Mouse (Mus musculus) hindbrain, embryonic 15.5 days (tissue): ENCODE results near the gene Ldlr. TPM values are rescaled to one million over a fixed set of nuclear protein-coding genes. Genes with fewer than 3 reads are reported as not detected.

ENCODE experiments used
- ATAC-seq: fragments of 200-750 bp; cut with Nextera tagmentation; 2 replicates; pipeline ENCODE4 v1.8.0; 2017; ENCODE audit warnings: low read depth, moderate number of reproducible peaks, moderate TSS enrichment; ENCODE audit not compliant: low FRiP score
- H3K27ac ChIP-seq: fragments of 300-500 bp; sonication (generic); replicated peaks from 2 replicates; pipeline ENCODE4 v1.5.1; 2015; ENCODE audit warnings: mild to moderate bottlenecking, inconsistent platforms
- H3K27me3 ChIP-seq: fragments of 300-500 bp; sonication (generic); 2 replicates; pipeline ENCODE4 v1.6.1; 2015; ENCODE audit warnings: control low read depth, inconsistent platforms
- H3K36me3 ChIP-seq: fragments of 300-500 bp; sonication (generic); 2 replicates; pipeline ENCODE4 v1.6.1; 2015; ENCODE audit warnings: control low read depth, inconsistent platforms
- H3K4me1 ChIP-seq: fragments of 300-500 bp; sonication (generic); replicated peaks from 2 replicates; pipeline ENCODE4 v1.6.1; 2015; ENCODE audit warnings: control low read depth, inconsistent platforms
- H3K4me2 ChIP-seq: fragments of 300-500 bp; sonication (generic); 2 replicates; pipeline ENCODE4 v1.6.1; 2015; ENCODE audit warnings: moderate library complexity, mild to moderate bottlenecking, inconsistent platforms
- H3K4me3 ChIP-seq: fragments of 300-500 bp; sonication (generic); 2 replicates; pipeline ENCODE4 v1.5.1; 2015; ENCODE audit warnings: mild to moderate bottlenecking, inconsistent platforms
- H3K9ac ChIP-seq: fragments of 300-500 bp; sonication (generic); 2 replicates; pipeline ENCODE4 v1.6.1; 2015; ENCODE audit warnings: inconsistent platforms
- H3K9me3 ChIP-seq: fragments of 300-500 bp; sonication (generic); 2 replicates; pipeline ENCODE4 v1.6.1; 2016; ENCODE audit warnings: control low read depth, inconsistent platforms
- WGBS: fragments of 180-500 bp; shearing (Covaris S2); methylation state at CpG from one replicate; pipeline ENCODE4 v1.1.7; 2015; 5-methylcytosine and 5-hydroxymethylcytosine counted together
- polyA plus RNA-seq: library from polyadenylated mRNA; unstranded; fragments of >200 nt; fragmentation: Nextera tagmentation; extraction: Ambion mirVana; gene quantifications from 2 replicates; pipeline ENCODE4 v1.2.1, GENCODE M21; 2015

Gene Ldlr
- polyA plus RNA-seq, 1 experiment from 2014 or later = 15.6 TPM

DNA sequence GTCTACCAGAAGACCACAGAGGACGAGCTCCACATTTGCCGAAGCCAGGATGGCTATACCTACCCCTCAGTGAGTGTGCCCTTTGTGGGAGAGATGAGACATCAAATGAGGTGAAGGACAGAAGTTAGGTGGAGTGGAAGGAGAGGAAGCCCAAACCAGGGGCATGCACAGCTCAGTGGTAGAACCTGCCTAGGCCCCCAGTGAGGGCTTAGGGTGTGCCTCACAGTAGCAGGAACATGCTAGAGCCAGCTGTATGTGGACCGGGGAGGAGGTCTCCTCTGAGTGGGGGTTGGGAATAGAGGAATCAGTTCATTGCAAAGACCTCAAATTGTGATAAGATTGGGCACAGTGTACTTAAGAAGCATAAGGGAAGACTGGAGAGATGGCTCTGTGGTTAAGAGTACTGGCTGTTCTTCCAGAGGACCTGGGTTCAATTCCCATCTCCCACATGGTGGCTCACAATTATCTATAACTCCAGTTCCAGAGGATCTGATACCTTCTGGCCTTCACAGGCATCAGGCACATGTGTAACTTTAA is 24.0 kb downstream of the Ldlr start:
- H3K4me3 ChIP-seq = no peak overlapping the region
- H3K36me3 ChIP-seq = peaks cover 59% of the 10 kb centered on the region
- H3K27ac ChIP-seq = 0 out of 2 replicates have a peak overlapping the region, but pooled peaks have one; percentile 15
- H3K4me1 ChIP-seq = no peaks in the 10 kb centered on the region
- H3K4me2 ChIP-seq = no peak overlapping the region
- H3K9me3 ChIP-seq = no peaks in the 10 kb centered on the region
- no peak overlapping the region for H3K9ac ChIP-seq
- no peaks in the 10 kb centered on the region for H3K27me3 ChIP-seq
- WGBS = 89% methylated on average over 3 of the region's 3 CpGs
- no peak for ATAC-seq

DNA sequence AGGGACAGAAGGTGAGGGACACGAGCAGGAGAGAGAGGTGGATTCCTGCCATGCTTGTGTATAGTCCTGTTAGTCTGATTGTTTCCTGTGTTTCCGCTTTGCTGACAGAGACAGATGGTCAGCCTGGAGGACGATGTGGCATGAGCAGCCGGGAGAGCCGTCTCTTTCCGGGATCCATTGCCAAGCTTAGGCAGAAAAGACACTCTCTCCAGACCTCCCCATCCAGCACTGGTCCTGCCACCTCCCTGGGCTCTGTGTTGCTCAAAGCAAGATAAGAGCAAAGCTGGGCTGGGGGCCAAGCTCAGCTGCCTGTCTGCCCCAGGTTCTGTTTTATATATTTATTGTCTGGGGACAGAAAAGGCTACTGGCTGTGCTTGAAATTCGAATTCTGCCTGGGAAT is 24.8 kb downstream of the Ldlr start:
- no peak for ATAC-seq
- Histone ChIP-seq H3K4me1 (no peaks in the 10 kb centered on the region), H3K9ac (no peak overlapping the region), H3K36me3 (peaks cover 52% of the 10 kb centered on the region), H3K9me3 (no peaks in the 10 kb centered on the region), H3K27ac (peak overlapping the region; percentile 47), H3K4me2 (no peak overlapping the region), H3K4me3 (no peak overlapping the region), H3K27me3 (no peaks in the 10 kb centered on the region)
- 46% methylated on average over 7 of the region's 7 CpGs for WGBS

DNA sequence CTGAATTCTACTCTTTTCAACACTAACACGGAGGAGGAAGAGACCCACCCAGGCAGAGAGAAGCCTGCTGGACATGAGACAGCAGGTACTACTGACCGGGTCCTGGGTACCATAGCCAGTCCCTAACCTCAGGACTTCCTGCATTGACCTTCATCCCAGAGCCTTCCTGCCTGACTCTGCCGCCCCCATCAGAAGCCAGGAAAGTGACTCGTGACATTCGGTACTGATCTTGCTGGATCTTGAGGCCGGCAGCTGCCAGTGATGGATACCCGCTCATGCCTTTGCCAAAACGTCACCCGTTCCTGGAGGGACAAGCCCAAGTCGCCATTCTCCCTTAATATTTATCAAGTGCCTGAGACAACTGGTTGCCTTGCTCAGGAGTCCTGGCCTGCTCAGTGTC is 25.2 kb downstream of the Ldlr start:
- ATAC-seq = no peak
- Histone ChIP-seq H3K9me3 (no peaks in the 10 kb centered on the region), H3K36me3 (peaks cover 51% of the 10 kb centered on the region), H3K4me2 (no peak overlapping the region), H3K27me3 (no peaks in the 10 kb centered on the region), H3K4me1 (no peaks in the 10 kb centered on the region), H3K27ac (peak overlapping the region; percentile 47), H3K9ac (no peak overlapping the region), H3K4me3 (no peak overlapping the region)
- WGBS = 88% methylated on average over 10 of the region's 10 CpGs

DNA sequence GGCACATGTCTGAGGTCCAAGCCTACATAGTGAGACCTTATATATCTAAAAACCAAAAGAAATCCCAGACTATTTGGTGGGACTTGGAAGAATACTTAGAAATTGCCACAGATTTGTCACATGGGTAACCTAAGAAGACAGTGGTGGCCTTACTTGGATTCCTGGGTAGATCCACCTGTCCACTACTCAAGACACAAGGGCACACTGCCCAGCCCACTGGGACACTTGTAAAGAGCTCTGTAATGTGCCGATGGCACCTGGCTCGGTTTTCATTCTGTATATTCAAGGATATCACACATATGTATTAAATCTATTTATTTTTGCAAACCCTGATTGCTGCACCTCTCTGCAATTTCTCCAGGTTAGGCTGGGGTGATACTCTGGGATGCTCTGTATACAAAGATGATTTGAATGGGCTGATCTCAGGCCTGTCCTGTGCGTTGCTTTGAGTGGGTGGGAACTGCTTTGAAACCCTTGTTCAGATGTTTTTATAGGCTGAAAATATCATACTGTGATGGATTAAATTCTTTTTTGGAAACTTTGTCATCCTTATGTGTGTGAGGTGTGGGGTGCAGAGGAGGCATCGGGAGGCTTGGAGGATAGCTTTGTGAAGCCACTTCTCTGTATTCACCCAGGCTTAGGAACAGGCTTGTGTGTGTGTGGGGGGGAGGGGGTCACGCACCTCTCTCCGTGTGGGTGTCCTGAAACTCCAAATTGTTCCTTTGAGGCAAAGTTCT is 26.3 kb downstream of the Ldlr start:
- no peak overlapping the region for H3K9ac ChIP-seq
- no peak overlapping the region for H3K4me3 ChIP-seq
- H3K27ac ChIP-seq = no peak overlapping the region
- H3K27me3 ChIP-seq = no peaks in the 10 kb centered on the region
- no peaks in the 10 kb centered on the region for H3K4me1 ChIP-seq
- ATAC-seq = no peak
- WGBS = 91% methylated on average over 6 of the region's 6 CpGs
- H3K9me3 ChIP-seq = no peaks in the 10 kb centered on the region
- H3K4me2 ChIP-seq = no peak overlapping the region
- peaks cover 41% of the 10 kb centered on the region for H3K36me3 ChIP-seq

DNA sequence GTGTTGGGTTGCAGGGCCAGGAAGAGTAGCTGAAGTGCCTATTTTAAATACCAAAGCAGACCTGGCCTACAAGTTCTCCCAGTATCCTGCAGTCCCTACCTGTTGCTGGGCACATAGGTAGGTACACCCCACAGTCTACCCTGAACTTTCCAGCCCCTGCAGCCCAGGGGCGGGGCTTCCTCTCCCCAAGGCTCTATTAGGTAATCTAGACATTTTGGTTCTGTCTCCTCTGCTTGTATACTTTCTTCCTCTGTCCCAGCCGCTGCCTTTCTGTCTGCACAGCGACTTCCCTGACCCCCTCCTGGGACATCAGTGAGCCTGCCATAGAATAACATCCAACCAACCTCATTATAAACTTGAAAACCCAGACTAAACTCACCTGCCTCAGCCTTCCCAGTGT is 27.1 kb downstream of the Ldlr start:
- Histone ChIP-seq H3K27me3 (no peaks in the 10 kb centered on the region), H3K4me2 (no peak overlapping the region), H3K4me1 (no peaks in the 10 kb centered on the region), H3K9ac (no peak overlapping the region), H3K27ac (no peak overlapping the region), H3K36me3 (peaks cover 34% of the 10 kb centered on the region), H3K4me3 (no peak overlapping the region), H3K9me3 (no peaks in the 10 kb centered on the region)
- no peak for ATAC-seq
- 68% methylated on average over 3 of the region's 3 CpGs for WGBS

DNA sequence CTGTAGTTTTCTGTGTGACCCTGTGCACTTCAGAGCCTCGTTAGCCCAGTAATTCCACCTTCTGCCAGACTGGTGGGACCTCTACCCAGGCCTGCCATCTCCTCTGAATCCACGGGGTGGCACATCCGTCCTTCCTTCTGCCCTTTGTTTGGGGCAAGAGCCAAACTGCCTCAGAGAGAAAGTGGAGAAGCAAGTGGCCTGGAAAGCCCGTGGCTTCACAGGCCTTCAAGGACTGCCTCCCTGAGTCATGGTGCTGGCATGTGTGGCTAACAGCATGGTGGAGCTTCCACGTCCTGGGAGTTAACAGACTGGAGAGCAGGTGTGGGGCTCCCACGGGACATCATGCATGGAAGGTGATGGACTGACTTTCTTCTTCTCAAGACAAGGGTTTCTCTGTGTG is 28.1 kb downstream of the Ldlr start:
- Histone ChIP-seq H3K4me2 (no peak overlapping the region), H3K9me3 (no peaks in the 10 kb centered on the region), H3K4me1 (no peaks in the 10 kb centered on the region), H3K9ac (no peak overlapping the region), H3K36me3 (peaks cover 25% of the 10 kb centered on the region), H3K27me3 (no peaks in the 10 kb centered on the region), H3K4me3 (no peak overlapping the region), H3K27ac (no peak overlapping the region)
- 68% methylated on average over 6 of the region's 6 CpGs for WGBS
- ATAC-seq = no peak

DNA sequence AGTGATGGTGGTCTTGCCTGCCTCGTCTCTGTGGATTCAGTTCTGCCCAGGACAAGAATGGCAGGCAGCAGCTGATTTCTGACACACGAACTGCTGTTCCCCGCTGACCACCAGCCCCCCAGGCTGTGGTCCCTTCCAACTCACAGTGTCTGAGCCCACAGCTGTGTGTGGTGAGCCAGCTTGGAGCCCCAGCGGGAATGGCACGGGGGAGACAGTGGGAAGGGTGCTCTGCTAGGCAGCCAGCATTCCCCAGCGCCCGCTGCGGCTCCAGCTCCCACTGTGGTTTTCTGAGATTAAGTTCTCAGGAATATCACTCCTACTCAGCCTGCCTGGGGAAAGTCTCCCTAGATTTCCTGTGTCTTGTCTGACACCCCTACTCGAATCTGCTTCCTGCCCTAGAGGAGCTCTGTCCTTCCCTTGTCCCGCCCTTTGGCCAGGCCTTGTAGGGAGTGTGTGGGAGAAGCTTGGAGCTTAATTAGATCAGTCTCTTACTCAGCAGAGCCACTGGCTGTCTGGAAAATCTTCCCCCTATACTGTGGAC is 29.0 kb downstream of the Ldlr start:
- Histone ChIP-seq H3K4me3 (no peak overlapping the region), H3K27me3 (no peaks in the 10 kb centered on the region), H3K4me2 (no peak overlapping the region), H3K36me3 (peaks cover 15% of the 10 kb centered on the region), H3K27ac (no peak overlapping the region), H3K9me3 (no peaks in the 10 kb centered on the region), H3K9ac (no peak overlapping the region), H3K4me1 (no peaks in the 10 kb centered on the region)
- WGBS = 63% methylated on average over 10 of the region's 10 CpGs
- no peak for ATAC-seq

DNA sequence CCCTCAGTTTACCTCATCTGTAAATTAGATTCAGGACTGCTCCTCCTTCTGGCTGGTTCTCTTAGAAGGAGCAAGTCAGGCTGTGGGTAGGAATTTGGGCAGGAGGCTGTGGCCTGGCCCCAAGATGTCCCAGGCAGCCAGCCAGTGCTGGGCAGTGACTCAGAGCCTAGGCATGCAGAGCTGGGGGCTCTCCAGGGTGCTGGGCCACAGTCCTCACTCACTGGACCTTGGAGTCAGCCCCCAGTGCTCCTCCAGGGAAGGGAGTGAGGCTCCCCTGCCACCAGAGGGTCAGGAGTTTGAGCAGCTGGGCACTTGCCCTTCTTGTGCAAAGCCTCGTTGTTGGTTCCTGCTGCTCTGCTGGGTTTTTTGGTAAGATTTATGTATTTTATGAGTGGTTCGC is 30.7 kb downstream of the Ldlr start:
- Histone ChIP-seq H3K27me3 (no peaks in the 10 kb centered on the region), H3K9me3 (no peaks in the 10 kb centered on the region)
- WGBS = 81% methylated on average over 2 of the region's 2 CpGs

DNA sequence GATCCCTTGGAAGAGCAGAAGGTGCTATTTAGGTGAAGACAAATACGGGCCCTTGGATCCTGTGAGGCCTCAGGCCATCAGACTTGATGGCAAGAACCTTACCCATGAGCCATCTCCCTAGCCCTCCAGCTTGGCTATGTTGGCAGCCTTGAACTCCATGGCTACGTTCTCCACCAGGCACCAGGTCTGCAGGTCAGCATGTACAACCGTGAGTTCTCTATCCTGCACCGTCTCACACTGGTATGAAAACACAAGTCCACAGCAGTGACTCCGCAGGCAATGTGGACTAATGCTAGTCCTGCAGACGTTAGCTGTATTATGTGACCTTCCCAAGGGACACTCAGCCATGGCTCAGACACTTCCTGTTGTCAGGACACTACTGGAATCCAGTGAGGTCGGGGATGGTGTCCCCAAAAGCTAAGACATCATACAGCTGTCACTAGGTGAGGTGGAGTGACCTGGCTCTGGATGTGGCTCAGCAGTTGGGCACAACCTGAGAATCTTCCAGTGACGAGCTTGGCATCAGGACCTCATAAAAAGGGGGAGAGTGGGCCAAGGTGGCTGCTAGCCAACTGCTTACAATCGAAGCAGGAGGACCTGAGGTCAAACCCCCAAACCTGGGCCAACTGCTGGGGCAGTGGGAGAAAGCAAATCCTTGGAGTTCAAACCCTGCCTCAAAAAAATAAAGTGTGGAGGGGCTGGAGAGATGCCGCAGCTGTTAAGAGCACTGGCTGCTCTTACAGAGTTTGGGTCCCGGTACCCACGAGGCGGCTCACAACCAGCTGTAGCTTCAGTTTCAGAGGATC is 31.4 kb downstream of the Ldlr start:
- H3K4me2 ChIP-seq = no peak overlapping the region
- no peaks in the 10 kb centered on the region for H3K9me3 ChIP-seq
- ATAC-seq = no peak
- WGBS = 76% methylated on average over 13 of the region's 13 CpGs
- H3K27ac ChIP-seq = no peak overlapping the region
- no peaks in the 10 kb centered on the region for H3K27me3 ChIP-seq
- peaks cover 8% of the 10 kb centered on the region for H3K4me1 ChIP-seq
- H3K36me3 ChIP-seq = no peaks in the 10 kb centered on the region
- H3K9ac ChIP-seq = no peak overlapping the region
- H3K4me3 ChIP-seq = no peak overlapping the region

More for the DNA sequence above, 30.7 kb downstream of the Ldlr start:
- Histone ChIP-seq H3K27ac (no peak overlapping the region), H3K4me2 (no peak overlapping the region), H3K36me3 (peaks cover 6% of the 10 kb centered on the region), H3K4me1 (0 out of 2 replicates have a peak, but pooled peaks cover 1% of the 10 kb centered on the region), H3K4me3 (no peak overlapping the region), H3K9ac (no peak overlapping the region)
- ATAC-seq = no peak

DNA sequence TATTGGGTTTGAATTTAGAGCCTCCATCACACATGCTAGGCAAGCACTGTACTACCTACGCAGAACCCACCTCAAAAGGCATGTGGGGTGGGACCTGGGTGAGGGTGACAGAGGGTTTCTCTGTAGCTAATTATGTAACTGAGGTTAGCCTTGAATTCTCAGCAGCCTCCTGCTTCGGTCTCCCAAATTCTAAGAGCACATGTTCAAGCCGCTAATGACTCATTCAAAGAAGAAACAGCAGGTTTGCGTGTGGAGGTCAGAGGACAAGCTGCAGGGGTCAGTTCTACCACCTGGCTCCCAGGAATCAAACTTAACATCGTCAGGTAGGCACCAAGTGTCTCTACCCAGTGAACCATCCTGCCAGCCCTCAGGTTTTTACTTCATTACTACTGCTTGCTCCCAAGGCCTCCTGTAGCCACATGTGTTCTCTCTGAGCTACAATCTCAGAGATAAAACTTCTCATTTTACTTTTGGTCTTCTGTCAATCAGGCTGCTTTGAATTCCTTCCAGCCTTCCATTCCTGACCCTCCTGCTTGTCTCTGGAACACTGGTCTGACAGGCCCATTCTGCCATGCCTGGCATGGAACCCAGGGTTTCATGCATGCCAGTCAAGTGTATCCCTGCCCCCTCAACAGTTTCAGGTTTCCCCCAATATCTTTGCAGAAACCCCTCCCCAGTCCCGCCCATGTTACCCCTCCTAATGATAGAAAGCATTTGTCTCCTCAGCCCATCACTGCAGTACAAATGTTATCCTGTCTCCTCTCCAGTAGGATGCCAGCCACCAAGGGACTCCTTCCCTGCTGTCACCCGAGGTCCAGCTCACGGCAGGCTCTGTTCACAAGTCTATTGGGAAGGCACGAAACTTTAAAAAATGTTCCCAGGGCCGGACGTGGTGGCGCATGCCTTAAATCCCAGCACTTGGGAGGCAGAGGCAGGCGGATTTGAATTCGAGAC is 35.6 kb downstream of the Ldlr start:
- Histone ChIP-seq H3K4me2 (peak overlapping the region; percentile 97), H3K9ac (no peak overlapping the region), H3K27ac (no peak overlapping the region), H3K4me1 (peaks cover 15% of the 10 kb centered on the region), H3K36me3 (no peaks in the 10 kb centered on the region), H3K9me3 (no peaks in the 10 kb centered on the region), H3K27me3 (no peaks in the 10 kb centered on the region), H3K4me3 (peak overlapping the region; percentile 61)
- ATAC-seq = no peak
- WGBS = 59% methylated on average over 14 of the region's 14 CpGs

DNA sequence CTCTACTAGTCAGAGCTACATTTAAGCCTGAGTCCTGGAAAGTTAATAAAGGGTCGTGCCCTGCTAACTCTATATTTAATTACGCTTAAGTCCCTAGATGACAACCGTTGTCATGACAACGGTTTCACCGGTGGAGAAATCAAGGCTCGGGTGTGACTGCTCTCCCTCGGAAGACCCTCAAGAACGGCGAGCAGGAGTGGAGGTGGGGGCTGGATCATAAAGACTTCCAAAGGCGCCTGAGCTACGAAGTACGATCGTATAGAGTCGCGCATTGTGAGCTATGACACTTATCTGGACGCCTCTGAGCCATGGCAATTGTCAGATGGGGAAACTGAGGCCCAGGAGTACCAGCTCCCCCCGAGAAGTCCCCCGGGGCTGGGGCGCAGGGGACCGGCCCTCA is 36.4 kb downstream of the Ldlr start:
- Histone ChIP-seq H3K36me3 (no peaks in the 10 kb centered on the region), H3K9me3 (no peaks in the 10 kb centered on the region), H3K9ac (peak overlapping the region; percentile 46), H3K27me3 (no peaks in the 10 kb centered on the region), H3K4me2 (peak overlapping the region; percentile 97), H3K4me3 (peak overlapping the region; percentile 61), H3K4me1 (peaks cover 15% of the 10 kb centered on the region), H3K27ac (no peak overlapping the region)
- ATAC-seq = no peak
- WGBS = under 1% methylated on average over 20 of the region's 20 CpGs
